Comparison of ENCODE assay signal across 10 mouse cellular contexts in genomic region chr8:119635378-119635777, GRCm38 (mm10). TPM values are rescaled to one million over a fixed set of nuclear protein-coding genes. Genes with fewer than 3 reads are reported as not detected.
DNase-seq lines count a peak whose midpoint lies in the region; ATAC-seq and TF ChIP-seq lines count a peak whose summit lies in the region.
"Had no signal": no experiment of that assay in that cellular context is flagged by ENCODE, and none has a peak within 500 bp of the region (broad histone marks: within the 10 kb centered on the region; RNA-seq: fewer than 3 reads in every experiment).

TSS of gene Kcng4 (minus strand) at chr8:119635680.

- H3K36me3 ChIP-seq in kidney, adult 2 months (ENCODE audit: control insufficient read depth, insufficient read depth, low read length), result no peaks in the 10 kb centered on the region
- H3K36me3 ChIP-seq in embryonic facial prominence, embryonic 13.5 days, result no peaks in the 10 kb centered on the region
- H3K36me3 ChIP-seq in limb, embryonic 14.5 days (ENCODE audit: control insufficient read depth, insufficient read depth, low read length), result no peaks in the 10 kb centered on the region
- H3K36me3 ChIP-seq: forebrain, embryonic 12.5 days had no signal

- no peaks in the 10 kb centered on the region for H3K9me3 ChIP-seq in embryonic facial prominence, embryonic 13.5 days
- H3K9me3 ChIP-seq in limb, embryonic 14.5 days (ENCODE audit: control insufficient read depth, low read length), result no peaks in the 10 kb centered on the region
- H3K9me3 ChIP-seq: forebrain, embryonic 12.5 days had no signal

- intact Hi-C loops in gastrocnemius, postnatal 36 days (cut with DNase I), result no loop called here
- intact Hi-C loops in left cerebral cortex, postnatal 36 days (cut with DNase I), result no loop called here

- no peaks in the 10 kb centered on the region for H3K27me3 ChIP-seq in kidney, adult 2 months (replicated peaks; ENCODE audit: control insufficient read depth, insufficient read depth, low read length)
- H3K27me3 ChIP-seq in embryonic facial prominence, embryonic 13.5 days, result peaks cover 51% of the 10 kb centered on the region
- H3K27me3 ChIP-seq in limb, embryonic 14.5 days (ENCODE audit: control insufficient read depth, insufficient read depth, low read length), result peaks cover 14% of the 10 kb centered on the region; the same call in 1 of the 2 replicates

- H3K27ac ChIP-seq in kidney, adult 2 months (ENCODE audit: insufficient read depth, low read depth, low read length), result 0 out of 2 replicates have a peak within 1 kb of the TSS, but pooled peaks have one; percentile 28
- peak within 1 kb of the TSS; percentile 12; the same call in 1 of the 2 replicates for H3K27ac ChIP-seq in embryonic facial prominence, embryonic 13.5 days
- H3K27ac ChIP-seq in limb, embryonic 14.5 days (replicated peaks; ENCODE audit: low read depth, low read length), result no peak within 1 kb of the TSS
- H3K27ac ChIP-seq: forebrain, embryonic 12.5 days had no signal

- TF ChIP-seq POLR2A in kidney, adult 2 months (IDR thresholded peaks at IDR 0.05; ENCODE audit: low read depth, low read length), result no peak
- TF ChIP-seq POLR2A in limb, embryonic 14.5 days (IDR thresholded peaks at IDR 0.05; ENCODE audit: borderline replicate concordance, extremely low read depth, insufficient read depth, insufficient read length), result no peak

- DNase-seq in kidney, adult 2 months, result peak; percentile 27
- no peak for DNase-seq in kidney, adult 11 months
- DNase-seq in gastrocnemius, postnatal 36 days, result no peak
- no peak for DNase-seq in limb, embryonic 14.5 days (ENCODE audit: low spot score)
- DNase-seq in embryo, embryonic 9.5 days (ENCODE audit: extremely low spot score), result no peak
- DNase-seq in left cerebral cortex, postnatal 36 days (ENCODE audit: low spot score in 2 of 2), result no peak

- H3K9ac ChIP-seq in embryonic facial prominence, embryonic 13.5 days, result no peak within 1 kb of the TSS; the same call in 1 of the 2 replicates
- H3K9ac ChIP-seq in limb, embryonic 14.5 days (ENCODE audit: low read depth, low read length, severe bottlenecking), result 0 out of 2 replicates have a peak within 1 kb of the TSS, but pooled peaks have one; percentile 7
- H3K9ac ChIP-seq: forebrain, embryonic 12.5 days had no signal

- peak within 1 kb of the TSS; percentile 18 for H3K4me2 ChIP-seq in embryonic facial prominence, embryonic 13.5 days
- H3K4me2 ChIP-seq in limb, embryonic 14.5 days (replicated peaks; ENCODE audit: low read depth, low read length, severe bottlenecking), result no peak within 1 kb of the TSS
- H3K4me2 ChIP-seq: forebrain, embryonic 12.5 days had no signal

- no peak for TF ChIP-seq CTCF in kidney, adult 2 months (conservative IDR thresholded peaks at IDR 0.05; ENCODE audit: insufficient read depth, insufficient read length, low read depth, low read length)

- ATAC-seq in embryonic facial prominence, embryonic 13.5 days (ENCODE audit: insufficient number of reproducible peaks, insufficient read depth, low FRiP score, low TSS enrichment, low read depth), result no peak
- no peak for ATAC-seq in limb, embryonic 14.5 days (ENCODE audit: low FRiP score, low read depth)

- H3K4me1 ChIP-seq in kidney, adult 2 months (ENCODE audit: control insufficient read depth, insufficient read depth, low read length), result no peaks in the 10 kb centered on the region; the same call in 1 of the 2 replicates
- H3K4me1 ChIP-seq in embryonic facial prominence, embryonic 13.5 days, result peaks cover 14% of the 10 kb centered on the region
- peaks cover 4% of the 10 kb centered on the region; the same call in 1 of the 2 replicates for H3K4me1 ChIP-seq in limb, embryonic 14.5 days (ENCODE audit: control insufficient read depth, insufficient read depth, low read length)

- no peak within 1 kb of the TSS for H3K4me3 ChIP-seq in kidney, adult 2 months (ENCODE audit: insufficient read depth, low read depth, low read length)
- no peak within 1 kb of the TSS for H3K4me3 ChIP-seq in embryonic facial prominence, embryonic 13.5 days
- H3K4me3 ChIP-seq in limb, embryonic 14.5 days (replicated peaks; ENCODE audit: low read length), result no peak within 1 kb of the TSS
- H3K4me3 ChIP-seq: forebrain, embryonic 12.5 days had no signal

- WGBS in kidney, adult 2 months, result 37% methylated on average over 6 of the region's 6 CpGs
- WGBS in embryonic facial prominence, embryonic 13.5 days, result 26% methylated on average over 6 of the region's 6 CpGs
- WGBS in limb, embryonic 14.5 days, result 44% methylated on average over 6 of the region's 6 CpGs

RNA-seq across cellular contexts. Expression of gene Kcng4, which starts in this region (rescaled TPM):
- 0.56 and 0.58 TPM in 2 replicates for polyA plus RNA-seq in kidney, adult 2 months (2012; rRNA removed)
- 0.18 and 0.26 TPM in 2 replicates for polyA plus RNA-seq in embryonic facial prominence, embryonic 13.5 days (2015; fragmentation: Nextera tagmentation; extraction: Ambion mirVana)
- 10 to 100 TPM; 12.6 to 26.2 TPM for total RNA-seq in gastrocnemius, postnatal 36 days (2021)
- polyA plus RNA-seq in limb, embryonic 14.5 days (2012; rRNA removed), result 0.11 and 0.13 TPM in 2 replicates
- polyA plus RNA-seq in limb, embryonic 14.5 days (2014; fragmentation: Nextera tagmentation; extraction: Ambion mirVana), result 0.12 and 0.14 TPM in 2 replicates
- total RNA-seq in left cerebral cortex, postnatal 36 days (2021), result 1 to 10 TPM; 3.1 to 3.7 TPM
- total RNA-seq: MEL had no signal
- polyA plus RNA-seq: liver, embryonic 16.5 days had no signal

Comparison
In these comparisons a context has a peak if more than half of its experiments do, and no peak if none do; other contexts are left out.
1. Peak in DNase-seq and H3K27ac ChIP-seq in kidney, adult 2 months; RNA of the gene not detected or under 1 TPM.